Mouse (Mus musculus): ENCODE results near the gene Fam120a.

The Fam120a gene

DNA sequence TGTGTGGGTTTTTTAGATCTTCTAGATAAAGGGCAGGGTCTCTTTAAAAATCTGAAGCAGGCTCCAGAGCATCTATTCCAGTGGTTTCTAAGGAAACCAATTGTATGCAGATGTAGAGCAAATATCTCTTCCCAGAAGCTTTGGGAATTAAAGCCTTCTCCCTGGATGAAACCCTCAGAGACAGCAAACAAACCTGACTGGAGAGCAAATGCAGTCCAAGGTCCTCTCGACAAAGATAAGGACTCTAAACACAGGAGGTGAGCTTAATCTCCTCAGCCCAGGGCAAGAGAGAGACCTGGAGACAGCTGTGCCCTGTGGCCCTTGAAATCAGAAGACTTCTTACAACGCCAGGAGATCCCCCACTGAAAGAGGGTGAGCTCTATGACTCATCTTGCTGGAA is 114.3 kb downstream of the Fam120a start:
- DNase-seq (ENCODE audit: low spot score), result no peak

DNA sequence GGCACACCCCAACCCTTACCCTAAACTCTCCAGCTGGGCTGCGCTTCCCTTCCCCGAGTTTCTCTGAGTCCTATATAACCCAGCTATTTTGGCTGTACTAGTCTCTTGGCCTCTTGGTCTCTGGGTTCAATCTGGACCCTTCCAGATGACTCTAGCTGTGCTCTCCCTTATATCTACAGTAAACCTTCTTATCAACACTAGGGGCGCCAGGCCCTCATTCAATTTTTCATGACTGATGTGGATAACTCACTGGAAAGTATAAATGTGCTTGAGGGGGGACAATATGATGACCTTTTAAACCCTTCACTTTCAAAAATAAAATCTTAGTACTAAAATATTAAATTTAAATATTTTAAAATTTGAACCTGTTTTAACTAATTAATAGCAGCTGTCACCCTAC is 115.0 kb downstream of the Fam120a start:
- DNase-seq (ENCODE audit: low spot score), result no peak

DNA sequence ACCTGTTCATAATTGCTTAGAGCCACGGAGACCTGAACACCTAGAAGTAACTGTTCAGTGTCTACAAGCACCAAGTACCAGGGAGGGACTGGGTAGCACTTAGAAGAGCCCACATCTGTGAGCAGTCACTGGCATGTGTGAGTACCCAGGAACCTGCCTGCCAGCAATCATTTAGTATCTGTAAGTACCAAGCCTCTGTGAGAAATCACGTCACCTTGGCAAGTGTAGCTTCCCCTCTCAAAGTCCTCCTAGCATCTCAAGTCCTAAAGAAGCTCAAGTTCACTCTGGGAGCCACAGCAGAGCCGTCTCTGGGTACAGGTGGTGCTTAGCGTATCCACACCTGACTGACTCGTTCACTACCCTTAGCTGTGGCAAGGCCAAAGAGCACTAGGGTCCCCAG is 116.1 kb downstream of the Fam120a start:
- DNase-seq (ENCODE audit: low spot score), result no peak

DNA sequence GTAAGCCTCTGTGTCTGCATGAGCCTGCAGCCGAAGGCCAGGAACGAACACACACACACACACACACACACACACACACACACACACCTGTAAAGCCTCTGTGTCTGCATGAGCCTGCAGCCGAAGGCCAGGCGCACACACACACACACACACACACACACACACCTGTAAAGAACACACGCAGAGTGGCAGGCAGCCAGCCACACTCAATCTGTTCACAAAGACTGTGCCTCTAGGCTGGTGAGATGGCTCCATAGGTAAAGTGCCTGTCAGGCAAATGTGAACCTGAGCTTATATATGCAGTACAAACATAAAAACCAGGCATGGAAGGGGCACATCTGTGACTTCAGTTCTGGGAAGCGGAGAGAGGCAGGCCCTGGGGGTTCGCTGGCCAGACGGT is 117.0 kb downstream of the Fam120a start:
- DNase-seq (ENCODE audit: low spot score), result no peak

DNA sequence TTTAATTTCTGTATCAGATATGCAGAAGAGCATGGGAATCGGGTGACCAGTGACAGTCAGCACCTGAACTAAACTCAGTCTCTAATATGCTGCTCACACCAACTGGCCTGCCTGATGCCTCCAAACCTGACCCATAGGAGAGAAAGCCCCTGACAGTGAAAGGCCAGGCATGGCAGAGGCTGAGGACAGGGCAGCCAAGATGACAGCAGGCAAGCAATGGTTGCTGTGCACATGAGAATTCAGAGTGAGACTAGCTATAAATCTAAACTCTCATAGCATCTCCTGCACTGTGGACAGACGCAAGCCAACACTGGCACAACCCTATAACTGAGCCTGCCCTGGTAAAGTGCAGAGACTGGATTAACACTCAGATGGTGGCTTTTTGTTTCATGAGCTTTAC is 117.5 kb downstream of the Fam120a start:
- no peak for DNase-seq (ENCODE audit: low spot score)

DNA sequence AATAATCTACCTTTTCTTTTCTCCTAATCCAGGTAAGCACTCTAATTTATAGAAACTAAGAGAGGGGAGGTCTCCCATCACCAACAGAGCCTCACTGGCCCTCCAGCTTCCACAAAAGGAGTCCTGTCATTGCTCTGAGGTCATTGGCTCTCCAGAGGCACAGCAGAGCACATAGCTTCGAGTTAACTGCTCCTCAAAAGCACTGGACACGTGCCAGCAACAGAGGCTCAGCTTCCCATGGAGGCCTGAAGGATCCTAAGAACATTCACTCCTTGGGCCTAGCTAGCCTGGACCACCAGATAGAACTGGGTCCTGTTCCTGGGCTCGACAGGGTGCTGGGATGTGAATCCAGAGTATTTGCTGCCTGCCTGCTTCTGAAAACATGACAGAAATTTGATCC is 118.7 kb downstream of the Fam120a start:
- DNase-seq (ENCODE audit: low spot score), result no peak

DNA sequence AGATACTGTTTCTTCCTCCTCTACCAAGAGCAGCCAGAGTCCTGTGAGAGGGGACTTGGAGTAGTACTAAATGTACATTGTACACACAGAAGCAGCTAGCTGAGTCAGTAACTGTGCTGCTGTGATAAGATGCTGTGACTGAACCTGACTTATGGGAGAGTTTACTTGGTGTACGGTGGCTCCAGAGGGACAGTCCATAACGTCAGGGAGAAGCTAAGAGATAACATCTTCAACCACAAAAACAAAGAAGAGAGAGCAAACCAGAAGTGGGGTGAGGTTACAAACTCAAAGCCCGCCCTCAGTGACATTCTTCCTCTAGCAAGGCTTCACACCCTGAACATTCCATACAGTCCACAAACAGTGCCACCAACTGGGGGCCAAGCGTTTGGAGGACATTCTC is 122.5 kb downstream of the Fam120a start:
- DNase-seq (ENCODE audit: low spot score), result no peak

DNA sequence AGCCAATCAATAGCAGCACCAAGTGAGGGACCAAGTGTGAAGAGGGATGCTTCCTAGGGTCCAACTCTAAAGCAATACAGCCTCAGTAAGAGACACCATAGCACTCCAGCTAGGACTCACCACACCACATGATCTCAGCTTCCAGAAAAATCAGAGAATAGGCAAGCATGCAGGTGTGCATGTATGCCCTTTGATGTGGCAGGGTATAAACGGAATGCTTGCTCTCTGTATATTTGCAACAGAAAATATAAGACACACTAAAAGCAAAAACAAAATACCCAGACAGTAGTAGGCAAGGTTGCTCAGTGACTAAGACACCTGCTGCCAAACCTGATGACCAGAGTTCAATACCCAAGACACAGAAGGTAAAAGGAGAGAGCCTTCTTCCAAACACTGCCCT is 124.3 kb downstream of the Fam120a start:
- no peak for DNase-seq (ENCODE audit: low spot score)

DNA sequence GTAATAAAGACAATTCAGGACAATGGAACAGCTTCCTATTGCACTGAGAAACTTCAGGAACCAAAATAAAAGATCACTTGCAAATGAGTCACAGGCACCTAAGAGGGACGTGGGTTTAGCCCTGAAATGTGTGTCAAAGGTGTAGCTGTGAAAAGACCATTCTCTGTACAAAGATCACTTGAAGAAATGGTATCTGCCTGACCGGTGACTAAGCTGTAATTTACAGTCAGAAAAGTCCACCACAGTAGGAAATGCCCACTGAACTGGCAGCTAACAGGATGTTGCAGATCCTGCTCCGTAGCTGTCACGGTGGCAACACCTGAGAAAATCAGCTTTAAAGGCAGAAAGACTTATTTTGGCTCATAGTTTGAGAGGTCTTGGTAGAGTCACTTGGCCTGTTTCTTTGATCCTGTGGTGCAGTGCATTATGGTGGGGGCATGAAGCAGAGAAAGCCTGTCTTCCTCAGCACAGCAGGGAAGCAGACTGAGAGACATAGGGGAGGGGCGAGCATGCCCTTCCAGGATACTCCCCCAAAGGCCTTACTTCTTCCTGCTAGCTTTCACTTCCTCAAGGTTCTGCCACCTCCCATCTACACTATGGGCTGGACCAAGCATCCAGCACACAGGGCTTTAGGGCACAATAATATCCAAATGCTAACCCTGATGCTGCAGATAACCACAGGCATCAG is 125.8 kb downstream of the Fam120a start:
- no peak for DNase-seq (ENCODE audit: low spot score)

DNA sequence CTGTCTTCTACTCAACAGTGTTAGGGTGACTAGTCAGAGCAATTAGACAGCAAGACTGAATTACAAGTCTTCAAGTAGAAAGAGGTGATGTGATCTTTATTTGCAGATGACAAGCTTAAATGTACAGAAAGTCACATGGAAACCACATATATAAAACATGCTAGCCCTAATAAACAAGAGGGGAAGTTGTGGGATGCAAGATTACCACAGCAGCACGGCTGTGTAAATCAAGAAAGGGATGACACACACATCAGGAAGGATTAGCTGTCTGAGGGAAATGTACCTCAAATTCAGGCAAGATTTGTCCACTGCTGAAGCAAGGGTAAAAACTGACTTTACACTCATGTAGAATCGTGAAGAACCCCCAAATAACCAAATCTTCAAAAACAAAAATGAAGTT is 129.5 kb downstream of the Fam120a start:
- DNase-seq (ENCODE audit: low spot score), result no peak

DNA sequence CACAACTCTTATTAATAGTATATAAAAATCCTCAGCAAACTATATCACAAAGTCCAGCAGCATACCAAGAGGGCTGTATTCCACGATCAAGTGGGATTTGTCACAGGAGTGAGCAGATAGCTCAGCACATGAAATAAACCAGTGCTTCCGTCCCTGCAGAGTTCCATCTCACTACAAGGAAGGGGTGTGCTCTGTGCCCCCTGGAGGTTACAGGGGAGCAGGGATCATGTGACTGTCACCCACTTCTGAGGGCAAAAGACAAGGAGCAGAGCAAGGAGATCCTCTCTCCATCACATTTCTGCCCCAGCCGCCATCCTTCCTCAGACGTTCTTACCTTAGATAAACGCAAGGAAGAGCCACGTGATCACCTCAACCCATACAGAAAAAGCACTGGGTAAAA is 130.3 kb downstream of the Fam120a start:
- no peak for DNase-seq (ENCODE audit: low spot score)

DNA sequence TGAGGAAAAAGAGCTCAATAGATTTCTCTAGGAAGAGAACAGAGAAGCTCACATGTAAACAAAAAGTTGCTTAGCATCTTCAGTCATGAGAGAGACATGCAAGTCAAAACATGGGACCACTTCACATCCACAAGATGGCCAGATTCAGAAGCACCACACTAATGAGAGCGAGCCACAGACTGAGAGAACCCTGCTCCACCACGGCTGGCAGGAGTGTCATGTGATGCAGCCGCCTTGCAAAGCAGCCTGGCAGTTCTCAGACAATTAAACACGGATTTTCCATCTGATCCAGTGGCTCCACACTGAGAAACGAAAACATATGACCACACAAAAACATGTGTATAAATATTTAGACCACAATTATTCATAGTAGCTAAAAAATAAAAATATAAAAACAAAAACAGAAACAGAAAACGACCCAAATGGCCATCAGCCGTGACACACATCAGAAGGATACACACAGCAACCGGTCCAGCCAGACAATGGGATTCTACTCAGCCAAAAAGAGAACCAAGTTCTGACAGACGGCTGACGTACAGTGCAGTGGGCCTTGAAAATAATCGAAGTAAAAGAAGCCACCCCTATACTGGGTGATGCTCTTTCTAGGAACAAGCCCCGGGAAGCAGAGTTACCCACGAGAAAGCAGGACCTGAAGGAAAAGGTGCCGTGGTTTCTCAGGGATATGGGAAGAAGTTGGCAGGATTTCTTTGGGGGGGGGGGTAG is 137.1 kb downstream of the Fam120a start:
- no peak for DNase-seq (ENCODE audit: low spot score)

DNA sequence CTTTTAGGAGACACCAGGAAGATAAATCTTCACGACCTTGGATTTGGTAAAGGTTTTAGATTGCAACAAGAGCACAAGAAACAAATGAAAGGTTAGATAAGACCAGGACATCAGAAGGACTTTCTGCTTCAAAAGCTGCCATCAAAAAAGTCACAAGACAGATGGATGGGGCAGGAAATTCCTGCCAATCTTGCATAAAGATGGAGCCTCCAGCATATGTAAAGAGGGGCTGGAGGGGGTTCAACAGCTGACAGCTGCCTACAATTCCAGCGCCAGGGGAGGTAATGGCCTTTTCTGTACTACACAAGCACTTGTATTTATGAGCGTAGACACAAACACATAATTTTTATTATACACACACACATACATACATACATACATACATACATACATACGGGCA is 138.0 kb downstream of the Fam120a start:
- DNase-seq (ENCODE audit: low spot score), result no peak

Data from urinary bladder, postnatal 25 days (tissue).